Mouse (Mus musculus): ENCODE measurements around the gene Brms1.

GRCm38 (mm10) chr19:5069486-5069885 is 28.3 kb downstream of the Brms1 start:
- TF ChIP-seq EP300 (IDR thresholded peaks at IDR 0.05; ENCODE audit: low read depth): no peak
- TF ChIP-seq CTCF (IDR thresholded peaks at IDR 0.05; ENCODE audit: low read depth): no peak

All from heart, postnatal 0 days (tissue).